Mouse (Mus musculus) liver, embryonic 14.5 days (tissue): ENCODE measurements around the gene Pou2f2.

Experiments used
- CTCF ChIP-seq: IDR thresholded peaks from 2 replicates; pipeline ENCODE4 v1.5.1; 2016; ENCODE audit warnings: antibody characterized with exemption, low read depth, control low read depth
- EP300 ChIP-seq: IDR thresholded peaks from 2 replicates; pipeline ENCODE4 v1.6.1; 2016; ENCODE audit warnings: antibody characterized with exemption, low read depth

DNA sequence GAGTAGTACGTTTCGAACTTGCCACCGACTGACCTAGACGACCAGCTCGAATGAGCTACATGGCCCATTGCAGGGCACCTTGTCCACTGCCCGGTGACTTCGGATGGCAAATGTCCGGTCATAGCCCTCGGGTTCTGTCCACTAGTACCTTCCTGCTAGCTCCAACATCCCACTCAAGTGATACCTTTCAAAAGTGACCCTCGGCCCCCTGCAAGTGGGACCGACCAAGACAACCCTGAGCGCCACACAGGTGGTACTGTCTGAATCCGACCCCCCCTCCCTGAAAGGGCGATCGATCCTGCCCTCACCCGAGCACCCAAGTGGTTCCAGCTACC, 39.9 kb upstream of the Pou2f2 start:
- TF ChIP-seq EP300 = 0 out of 2 replicates have a peak, but pooled peaks have one; percentile 12
- TF ChIP-seq CTCF = no peak
